Mouse (Mus musculus): Measurements from ENCODE around the gene Rnf223. TPM values are rescaled to one million over a fixed set of nuclear protein-coding genes. Genes with fewer than 3 reads are reported as not detected.

The Rnf223 gene
- 0.24 and 0.33 TPM in 2 replicates for polyA plus RNA-seq (2015; fragmentation: Nextera tagmentation; extraction: Ambion mirVana)

GRCm38 (mm10) chr4:156130436-156130835, at the start of gene Rnf223:
Gene Rnf223, plus strand, starts transcription at chr4:156130513.
- Histone ChIP-seq H3K27ac (ENCODE audit: low read length) (no peak within 1 kb of the TSS), H3K36me3 (ENCODE audit: control insufficient read depth, insufficient read depth, low read length) (peaks cover 11% of the 10 kb centered on the region), H3K9me3 (ENCODE audit: control insufficient read depth, low read length) (no peaks in the 10 kb centered on the region), H3K9ac (ENCODE audit: low read length) (no peak within 1 kb of the TSS), H3K27me3 (ENCODE audit: control insufficient read depth, insufficient read depth, low read depth, low read length) (no peaks in the 10 kb centered on the region), H3K4me2 (ENCODE audit: low read depth, low read length) (no peak within 1 kb of the TSS), H3K4me3 (ENCODE audit: low read length) (no peak within 1 kb of the TSS), H3K4me1 (replicated peaks; ENCODE audit: control insufficient read depth, insufficient read depth, low read length) (no peaks in the 10 kb centered on the region)
- ATAC-seq (ENCODE audit: low read depth) = no peak
- WGBS = 60% methylated on average over 15 of the region's 15 CpGs

- 0 out of 2 replicates have a peak overlapping the region, but pooled peaks have one; percentile 5 for H3K4me2 ChIP-seq (ENCODE audit: low read depth, low read length)
- no peak overlapping the region for H3K9ac ChIP-seq (ENCODE audit: low read length)
- H3K27ac ChIP-seq (ENCODE audit: low read length) = peak overlapping the region; percentile 36; the same call in 1 of the 2 replicates
Measured at GRCm38 (mm10) chr4:156082621-156083234, 47.6 kb upstream of the Rnf223 start.

GRCm38 (mm10) chr4:156083348-156083747, 47.0 kb upstream of the Rnf223 start:
- Histone ChIP-seq H3K4me2 (ENCODE audit: low read depth, low read length) (peak overlapping the region; percentile 36), H3K36me3 (ENCODE audit: control insufficient read depth, insufficient read depth, low read length) (no peaks in the 10 kb centered on the region), H3K4me3 (ENCODE audit: low read length) (no peak overlapping the region), H3K27ac (ENCODE audit: low read length) (peak overlapping the region; percentile 89), H3K9me3 (ENCODE audit: control insufficient read depth, low read length) (no peaks in the 10 kb centered on the region), H3K4me1 (replicated peaks; ENCODE audit: control insufficient read depth, insufficient read depth, low read length) (peaks cover 8% of the 10 kb centered on the region), H3K9ac (ENCODE audit: low read length) (no peak overlapping the region), H3K27me3 (ENCODE audit: control insufficient read depth, insufficient read depth, low read depth, low read length) (no peaks in the 10 kb centered on the region)
- WGBS = 42% methylated on average over 5 of the region's 5 CpGs
- peak; percentile 63 for ATAC-seq (ENCODE audit: low read depth)

More at GRCm38 (mm10) chr4:156082621-156083234, 47.6 kb upstream of the Rnf223 start:
- Histone ChIP-seq H3K4me3 (ENCODE audit: low read length) (no peak overlapping the region), H3K36me3 (ENCODE audit: control insufficient read depth, insufficient read depth, low read length) (no peaks in the 10 kb centered on the region), H3K9me3 (ENCODE audit: control insufficient read depth, low read length) (no peaks in the 10 kb centered on the region), H3K4me1 (replicated peaks; ENCODE audit: control insufficient read depth, insufficient read depth, low read length) (peaks cover 8% of the 10 kb centered on the region), H3K27me3 (ENCODE audit: control insufficient read depth, insufficient read depth, low read depth, low read length) (peaks cover 4% of the 10 kb centered on the region; the same call in 1 of the 2 replicates)
- no peak for ATAC-seq (ENCODE audit: low read depth)
- 36% methylated on average over 4 of the region's 4 CpGs for WGBS

- H3K36me3 ChIP-seq (ENCODE audit: control insufficient read depth, insufficient read depth, low read length) = no peaks in the 10 kb centered on the region
- H3K9me3 ChIP-seq (ENCODE audit: control insufficient read depth, low read length) = no peaks in the 10 kb centered on the region
- peak overlapping the region; percentile 89 for H3K27ac ChIP-seq (ENCODE audit: low read length)
- H3K4me3 ChIP-seq (ENCODE audit: low read length) = no peak overlapping the region
- 54% methylated on average over 9 of the region's 9 CpGs for WGBS
- H3K4me2 ChIP-seq (ENCODE audit: low read depth, low read length) = peak overlapping the region; percentile 36
- peak overlapping the region; percentile 45 for H3K9ac ChIP-seq (ENCODE audit: low read length)
- no peaks in the 10 kb centered on the region for H3K27me3 ChIP-seq (ENCODE audit: control insufficient read depth, insufficient read depth, low read depth, low read length)
- H3K4me1 ChIP-seq (replicated peaks; ENCODE audit: control insufficient read depth, insufficient read depth, low read length) = peaks cover 8% of the 10 kb centered on the region
- peak; percentile 71; the same call in 1 of the 2 replicates for ATAC-seq (ENCODE audit: low read depth)
Measured at GRCm38 (mm10) chr4:156084096-156084879, 46.0 kb upstream of the Rnf223 start.

DNA sequence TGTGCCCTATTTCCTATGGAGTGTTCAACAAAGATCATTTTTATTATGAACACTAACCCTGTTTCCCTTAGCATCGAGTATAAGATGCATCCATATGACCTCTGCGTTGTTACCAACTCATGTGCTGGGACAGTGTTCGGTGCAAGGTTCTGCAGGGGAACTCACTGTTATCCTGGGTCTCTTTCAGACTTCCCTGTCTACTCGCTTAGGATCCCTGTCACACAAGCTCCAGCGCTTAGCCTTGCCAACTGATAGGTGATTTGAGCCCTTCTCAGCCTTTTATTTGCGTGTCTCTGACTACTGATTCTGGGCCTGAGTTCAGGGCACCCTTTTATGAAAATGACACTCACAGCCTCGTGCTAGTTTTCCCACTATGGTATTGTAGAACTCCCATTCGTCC, 45.1 kb upstream of the Rnf223 start:
- peak overlapping the region; percentile 89; the same call in 1 of the 2 replicates for H3K27ac ChIP-seq (ENCODE audit: low read length)
- WGBS = 78% methylated on average over 8 of the region's 8 CpGs
- H3K36me3 ChIP-seq (ENCODE audit: control insufficient read depth, insufficient read depth, low read length) = no peaks in the 10 kb centered on the region
- no peak overlapping the region for H3K4me2 ChIP-seq (ENCODE audit: low read depth, low read length)
- H3K9ac ChIP-seq (ENCODE audit: low read length) = no peak overlapping the region
- peaks cover 8% of the 10 kb centered on the region for H3K4me1 ChIP-seq (replicated peaks; ENCODE audit: control insufficient read depth, insufficient read depth, low read length)
- no peak overlapping the region for H3K4me3 ChIP-seq (ENCODE audit: low read length)
- ATAC-seq (ENCODE audit: low read depth) = no peak
- H3K9me3 ChIP-seq (ENCODE audit: control insufficient read depth, low read length) = no peaks in the 10 kb centered on the region
- H3K27me3 ChIP-seq (ENCODE audit: control insufficient read depth, insufficient read depth, low read depth, low read length) = no peaks in the 10 kb centered on the region

DNA sequence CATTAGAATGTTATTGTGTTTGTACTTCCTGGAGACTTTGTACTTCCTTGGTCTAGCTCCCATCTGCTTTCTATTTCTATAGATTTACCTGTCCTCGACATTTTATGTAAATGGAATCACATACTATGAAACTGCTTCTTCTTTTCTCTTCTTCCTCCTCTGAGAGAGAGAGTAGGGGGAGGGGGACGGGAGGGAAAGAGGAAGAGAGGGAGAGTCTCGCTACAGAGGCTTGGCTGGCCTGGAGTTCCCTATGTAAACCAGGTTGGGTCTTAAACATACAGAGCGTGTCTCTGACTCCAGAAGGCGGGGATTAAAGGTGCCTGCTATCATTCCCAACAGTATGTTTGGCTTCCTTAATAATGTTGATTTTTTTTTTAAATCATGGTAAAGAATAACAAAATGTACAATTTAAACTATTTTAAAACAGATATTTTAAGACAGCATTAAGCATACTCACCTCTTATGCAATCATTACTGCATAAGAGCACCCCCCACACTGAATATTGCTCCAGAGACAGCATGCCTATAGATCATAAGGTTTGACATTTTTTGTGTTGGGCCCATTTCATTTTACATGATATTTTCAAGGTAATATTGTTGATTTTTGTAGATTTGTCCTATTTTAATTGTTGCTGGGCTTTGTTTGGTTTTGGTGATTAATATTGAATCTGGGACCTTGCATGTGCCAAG, 42.8 kb upstream of the Rnf223 start:
- no peak overlapping the region for H3K4me3 ChIP-seq (ENCODE audit: low read length)
- peaks cover 5% of the 10 kb centered on the region for H3K4me1 ChIP-seq (replicated peaks; ENCODE audit: control insufficient read depth, insufficient read depth, low read length)
- ATAC-seq (ENCODE audit: low read depth) = no peak
- WGBS = 25% methylated on average over 5 of the region's 5 CpGs
- H3K36me3 ChIP-seq (ENCODE audit: control insufficient read depth, insufficient read depth, low read length) = no peaks in the 10 kb centered on the region
- H3K9ac ChIP-seq (ENCODE audit: low read length) = no peak overlapping the region
- no peak overlapping the region for H3K4me2 ChIP-seq (ENCODE audit: low read depth, low read length)
- no peaks in the 10 kb centered on the region for H3K9me3 ChIP-seq (ENCODE audit: control insufficient read depth, low read length)
- no peak overlapping the region for H3K27ac ChIP-seq (ENCODE audit: low read length)
- no peaks in the 10 kb centered on the region for H3K27me3 ChIP-seq (ENCODE audit: control insufficient read depth, insufficient read depth, low read depth, low read length)

GRCm38 (mm10) chr4:156091236-156091635, 39.1 kb upstream of the Rnf223 start:
- Histone ChIP-seq H3K9ac (ENCODE audit: low read length) (no peak overlapping the region), H3K4me1 (replicated peaks; ENCODE audit: control insufficient read depth, insufficient read depth, low read length) (no peaks in the 10 kb centered on the region), H3K27ac (ENCODE audit: low read length) (no peak overlapping the region), H3K4me2 (ENCODE audit: low read depth, low read length) (no peak overlapping the region), H3K27me3 (ENCODE audit: control insufficient read depth, insufficient read depth, low read depth, low read length) (no peaks in the 10 kb centered on the region), H3K4me3 (ENCODE audit: low read length) (no peak overlapping the region), H3K9me3 (ENCODE audit: control insufficient read depth, low read length) (no peaks in the 10 kb centered on the region), H3K36me3 (ENCODE audit: control insufficient read depth, insufficient read depth, low read length) (no peaks in the 10 kb centered on the region)
- 55% methylated on average over 1 of the region's 1 CpGs for WGBS
- ATAC-seq (ENCODE audit: low read depth) = no peak

GRCm38 (mm10) chr4:156092765-156093164, 37.5 kb upstream of the Rnf223 start:
- H3K4me1 ChIP-seq (replicated peaks; ENCODE audit: control insufficient read depth, insufficient read depth, low read length) = no peaks in the 10 kb centered on the region
- H3K36me3 ChIP-seq (ENCODE audit: control insufficient read depth, insufficient read depth, low read length) = no peaks in the 10 kb centered on the region
- no peak overlapping the region for H3K4me2 ChIP-seq (ENCODE audit: low read depth, low read length)
- no peak overlapping the region for H3K27ac ChIP-seq (ENCODE audit: low read length)
- H3K4me3 ChIP-seq (ENCODE audit: low read length) = no peak overlapping the region
- no peaks in the 10 kb centered on the region for H3K9me3 ChIP-seq (ENCODE audit: control insufficient read depth, low read length)
- H3K27me3 ChIP-seq (ENCODE audit: control insufficient read depth, insufficient read depth, low read depth, low read length) = no peaks in the 10 kb centered on the region
- ATAC-seq (ENCODE audit: low read depth) = no peak
- WGBS = 79% methylated on average over 1 of the region's 1 CpGs
- no peak overlapping the region for H3K9ac ChIP-seq (ENCODE audit: low read length)

- ATAC-seq (ENCODE audit: low read depth) = no peak
- 60% methylated on average over 5 of the region's 5 CpGs for WGBS
Measured at GRCm38 (mm10) chr4:156093758-156094157, 36.6 kb upstream of the Rnf223 start.

More at GRCm38 (mm10) chr4:156093758-156094157, 36.6 kb upstream of the Rnf223 start:
- no peak overlapping the region for H3K4me3 ChIP-seq (ENCODE audit: low read length)
- no peak overlapping the region for H3K4me2 ChIP-seq (ENCODE audit: low read depth, low read length)
- no peaks in the 10 kb centered on the region for H3K36me3 ChIP-seq (ENCODE audit: control insufficient read depth, insufficient read depth, low read length)
- H3K27me3 ChIP-seq (ENCODE audit: control insufficient read depth, insufficient read depth, low read depth, low read length) = no peaks in the 10 kb centered on the region
- H3K4me1 ChIP-seq (replicated peaks; ENCODE audit: control insufficient read depth, insufficient read depth, low read length) = no peaks in the 10 kb centered on the region
- no peak overlapping the region for H3K9ac ChIP-seq (ENCODE audit: low read length)
- no peaks in the 10 kb centered on the region for H3K9me3 ChIP-seq (ENCODE audit: control insufficient read depth, low read length)
- H3K27ac ChIP-seq (ENCODE audit: low read length) = no peak overlapping the region
